Mouse (Mus musculus) heart, adult 2 months (tissue): ENCODE measurements around the gene Acad11.

Experiments
- CTCF ChIP-seq: fragments of 200-600 bp; IDR thresholded peaks from 2 replicates; pipeline ENCODE4 v1.8.1; 2022; ENCODE audit warnings: antibody characterized with exemption, mild to moderate bottlenecking, moderate library complexity
- EP300 ChIP-seq: fragments of 200-500 bp; IDR thresholded peaks from 2 replicates; pipeline ENCODE4 v1.6.1; 2011; ENCODE audit warnings: low read depth, low read length, control low read depth; ENCODE audit not compliant: insufficient read depth
- POLR2A ChIP-seq: fragments of 200-500 bp; IDR thresholded peaks from 2 replicates; pipeline ENCODE4 v1.6.1; 2011; ENCODE audit warnings: mild to moderate bottlenecking, low read depth, low read length, control low read depth; ENCODE audit not compliant: insufficient read depth

GRCm38 (mm10) chr9:104100822-104101221, 37.6 kb downstream of the Acad11 start:
- TF ChIP-seq POLR2A (no peak), CTCF (no peak), EP300 (no peak)
